Mouse (Mus musculus): ENCODE data around the gene Mrpl1.
A peak's percentile ranks its signal among the peaks of the same experiment; 100 is the strongest.

Gene Mrpl1

GRCm38 (mm10) chr5:96206897-96207296 lies 2.4 kb upstream of the Mrpl1 start:
- DNase-seq (ENCODE audit: low read depth in 2 of 2, low spot score in 2 of 2) = no peak

- DNase-seq (ENCODE audit: low read depth in 2 of 2, low spot score in 2 of 2) = no peak
Observed at GRCm38 (mm10) chr5:96207531-96207930, 1.8 kb upstream of the Mrpl1 start.

- DNase-seq (ENCODE audit: low read depth in 2 of 2, low spot score in 2 of 2) = peak in 1 of 2 experiments; percentile 21
Observed at GRCm38 (mm10) chr5:96208543-96208942, 750 bp upstream of the Mrpl1 start.

- peak; percentile 93 for DNase-seq (ENCODE audit: low read depth in 2 of 2, low spot score in 2 of 2)
Observed at GRCm38 (mm10) chr5:96209916-96210583, 757 bp downstream of the Mrpl1 start.

- no peak for DNase-seq (ENCODE audit: low read depth in 2 of 2, low spot score in 2 of 2)
Observed at GRCm38 (mm10) chr5:96218648-96219047, 9.4 kb downstream of the Mrpl1 start.

DNA sequence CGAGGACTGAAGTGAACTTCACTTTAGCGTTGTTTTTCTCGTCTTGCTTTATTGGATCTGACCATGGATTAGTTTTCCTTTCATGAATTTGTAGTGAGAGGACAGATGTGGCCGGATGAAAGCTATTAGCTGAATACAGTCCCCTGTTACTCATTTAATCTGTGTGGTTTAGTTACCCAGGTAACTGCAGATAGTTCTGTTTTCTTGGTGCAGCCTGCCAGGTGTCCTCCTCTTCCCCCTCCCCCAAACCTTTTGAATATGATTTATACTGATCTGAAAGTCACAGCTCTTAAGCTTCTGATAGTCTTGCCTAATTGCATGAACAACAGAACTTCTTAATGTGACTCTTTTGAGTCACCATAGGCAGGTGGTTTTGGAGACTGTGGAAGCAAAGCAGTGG lies 10.2 kb downstream of the Mrpl1 start:
- no peak for DNase-seq (ENCODE audit: low read depth in 2 of 2, low spot score in 2 of 2)

- no peak for DNase-seq (ENCODE audit: low read depth in 2 of 2, low spot score in 2 of 2)
Observed at GRCm38 (mm10) chr5:96221298-96221697, 12.0 kb downstream of the Mrpl1 start.

DNA sequence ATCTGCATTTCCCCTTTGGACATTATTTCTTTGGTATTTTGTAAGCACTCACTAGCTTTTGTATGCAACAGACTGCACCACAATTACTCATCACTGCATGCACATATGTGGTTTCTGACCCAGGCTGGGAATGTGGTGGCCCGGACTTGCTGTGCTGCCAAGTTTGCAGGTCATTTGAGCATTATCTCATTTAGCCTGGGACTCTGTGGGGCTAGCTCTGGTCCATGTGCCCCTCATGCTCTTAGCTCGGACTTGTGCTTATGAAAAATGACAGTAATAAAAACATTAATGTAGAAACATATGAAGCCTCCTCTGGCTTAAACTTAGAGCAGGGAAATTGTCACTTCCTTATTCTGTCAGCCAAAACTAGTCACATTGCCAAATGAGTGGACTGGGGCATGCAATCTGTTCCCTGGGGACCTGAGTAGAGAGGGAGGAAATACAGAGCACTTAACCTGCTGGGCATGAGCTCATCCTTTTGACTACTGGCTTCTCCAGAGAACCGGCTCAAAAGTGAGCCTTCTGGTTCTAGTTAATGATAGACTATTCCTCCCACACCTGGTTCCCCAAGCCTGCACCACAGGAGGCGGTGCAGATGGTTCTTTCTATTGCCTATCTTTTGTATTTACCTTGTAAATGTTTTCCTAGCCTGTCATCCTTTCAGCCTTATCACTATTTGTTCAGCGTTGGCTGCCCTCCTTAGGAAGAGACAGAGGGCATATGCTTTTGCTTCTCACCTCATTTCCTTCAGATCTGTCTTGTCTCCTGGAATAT lies 12.7 kb downstream of the Mrpl1 start:
- no peak for DNase-seq (ENCODE audit: low read depth in 2 of 2, low spot score in 2 of 2)

DNA sequence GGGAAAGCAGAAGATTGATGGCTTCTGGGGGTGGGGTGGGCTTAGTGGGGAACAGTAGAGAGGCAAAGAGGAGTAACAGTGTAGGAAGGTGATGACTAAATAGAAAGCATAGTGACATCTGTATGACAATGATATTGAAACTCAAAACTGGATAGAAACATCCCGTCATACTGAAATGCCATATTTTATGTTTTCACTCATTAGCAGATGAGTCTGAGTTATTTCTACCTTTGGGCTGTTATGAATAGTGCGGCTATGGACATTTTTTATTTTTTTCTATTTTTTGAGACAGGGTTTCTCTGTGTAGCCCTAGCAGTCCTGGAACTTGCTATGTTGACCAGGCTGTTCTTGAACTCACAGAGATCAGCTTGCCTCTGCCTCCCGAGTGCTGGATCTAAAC lies 13.7 kb downstream of the Mrpl1 start:
- no peak for DNase-seq (ENCODE audit: low read depth in 2 of 2, low spot score in 2 of 2)

- DNase-seq (ENCODE audit: low read depth in 2 of 2, low spot score in 2 of 2) = no peak
Observed at GRCm38 (mm10) chr5:96226490-96226889, 17.2 kb downstream of the Mrpl1 start.

DNA sequence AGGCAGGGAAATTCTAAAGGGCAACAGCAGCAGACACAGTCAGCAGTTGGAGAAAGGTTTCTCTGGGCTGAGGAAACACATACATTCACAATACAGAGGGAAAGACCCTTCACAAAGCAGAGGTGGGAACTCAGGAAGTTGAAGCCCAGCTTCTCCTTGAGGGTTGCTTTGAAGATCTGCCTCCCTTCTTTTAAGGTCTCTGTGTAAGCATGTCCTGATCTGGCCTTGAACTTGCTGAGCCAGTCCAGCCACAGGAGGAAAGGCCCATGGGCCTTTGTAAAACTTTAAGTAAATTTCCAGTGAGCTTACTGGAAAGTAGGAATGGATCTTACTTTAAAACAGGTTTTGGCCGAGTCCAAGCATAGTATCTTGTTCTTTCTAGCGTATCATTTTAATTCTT lies 19.7 kb downstream of the Mrpl1 start:
- no peak for DNase-seq (ENCODE audit: low read depth in 2 of 2, low spot score in 2 of 2)

GRCm38 (mm10) chr5:96238797-96239196 lies 29.5 kb downstream of the Mrpl1 start:
- no peak for DNase-seq (ENCODE audit: low read depth in 2 of 2, low spot score in 2 of 2)

DNA sequence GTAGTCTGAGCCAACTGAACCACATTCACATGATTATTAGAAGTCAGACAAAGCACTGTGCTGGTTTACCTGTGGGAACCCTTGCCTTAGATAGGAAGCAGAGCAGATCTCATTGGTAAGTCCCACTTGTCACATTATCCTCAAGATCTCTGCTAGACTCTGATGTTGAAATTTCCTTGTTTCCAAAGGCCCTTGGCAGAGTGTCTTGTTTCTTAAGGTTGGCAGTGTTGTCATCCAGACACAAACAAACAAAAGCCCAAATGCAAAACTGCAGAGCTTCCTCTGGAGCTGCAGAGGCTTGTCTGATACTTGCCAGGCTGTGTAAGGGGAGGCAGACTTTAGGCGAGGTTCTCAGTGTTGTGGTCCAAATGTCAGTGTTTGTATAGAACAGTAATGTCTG lies 31.6 kb downstream of the Mrpl1 start:
- DNase-seq (ENCODE audit: low read depth in 2 of 2, low spot score in 2 of 2) = no peak

DNA sequence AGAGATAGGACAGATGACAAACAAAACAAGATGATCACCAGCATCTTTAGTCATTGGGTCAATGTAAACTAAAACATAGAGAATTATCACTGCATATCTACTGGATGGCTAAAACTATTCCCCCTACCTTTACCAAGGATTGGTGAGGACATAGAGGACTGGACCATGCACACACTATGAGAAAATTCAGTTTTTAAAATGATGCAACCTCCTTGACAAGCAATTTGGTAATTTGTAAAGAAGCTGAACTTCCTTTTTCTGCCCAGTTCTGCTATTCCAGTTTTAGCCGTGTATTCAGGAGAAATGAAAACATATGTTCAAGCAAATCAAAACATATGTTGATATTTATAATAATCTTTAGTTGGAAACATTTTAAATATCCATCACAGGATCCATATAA lies 35.2 kb downstream of the Mrpl1 start:
- DNase-seq (ENCODE audit: low read depth in 2 of 2, low spot score in 2 of 2) = no peak

- DNase-seq (ENCODE audit: low read depth in 2 of 2, low spot score in 2 of 2) = no peak
Observed at GRCm38 (mm10) chr5:96253995-96254394, 44.7 kb downstream of the Mrpl1 start.

- DNase-seq (ENCODE audit: low read depth in 2 of 2, low spot score in 2 of 2) = no peak
Observed at GRCm38 (mm10) chr5:96255166-96255565, 45.9 kb downstream of the Mrpl1 start.

DNA sequence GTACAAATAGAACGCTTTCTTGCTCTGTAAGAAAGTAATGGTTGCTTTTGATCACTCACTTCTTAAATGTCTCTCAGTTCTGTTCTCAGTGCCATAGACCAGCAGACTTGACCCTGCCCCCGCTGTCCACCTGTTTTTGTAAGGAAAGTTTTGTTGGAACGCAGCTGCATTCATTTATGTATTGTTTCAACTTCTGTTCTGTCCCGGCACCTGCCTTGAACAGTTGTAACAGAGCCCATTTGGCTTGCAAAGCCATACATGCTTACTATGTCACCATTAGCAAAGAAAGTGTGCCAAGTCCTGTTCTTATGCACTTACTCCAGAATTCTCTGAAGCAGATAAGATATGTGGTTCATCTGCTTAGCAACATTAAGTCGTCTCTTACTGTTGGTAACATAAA lies 48.9 kb downstream of the Mrpl1 start:
- no peak for DNase-seq (ENCODE audit: low read depth in 2 of 2, low spot score in 2 of 2)

DNA sequence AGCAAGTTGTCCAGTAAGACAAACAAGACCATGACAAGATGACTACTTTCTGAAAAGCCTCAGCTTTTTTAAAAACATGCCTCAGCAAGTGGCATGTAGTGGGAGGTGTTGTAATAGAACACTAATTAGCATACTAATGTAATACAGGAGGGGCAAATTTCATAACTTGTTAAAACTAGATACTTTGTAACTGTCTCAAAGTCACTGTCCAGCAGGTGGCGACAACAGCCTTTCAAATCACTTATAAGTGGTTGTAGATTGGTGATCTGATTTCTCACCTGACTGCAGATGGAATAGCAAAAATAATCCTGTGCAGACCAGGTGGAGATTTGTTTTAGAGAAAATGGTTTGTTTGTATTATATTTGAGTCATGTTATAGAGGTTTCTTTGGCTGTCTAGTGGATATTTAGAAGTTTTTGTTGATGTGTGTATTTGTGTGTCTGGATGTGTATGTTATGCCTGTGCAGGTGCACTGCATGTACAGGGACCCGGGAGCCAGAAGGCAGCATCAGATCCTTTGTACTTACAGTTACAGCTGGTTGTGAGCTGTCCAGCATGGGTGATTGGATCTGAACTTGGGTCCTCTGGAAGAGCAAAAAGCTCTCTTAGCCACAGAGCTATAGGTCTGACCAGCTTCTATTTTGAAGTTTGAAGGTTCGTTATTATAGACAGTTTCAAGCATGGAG lies 57.9 kb downstream of the Mrpl1 start:
- DNase-seq (ENCODE audit: low read depth in 2 of 2, low spot score in 2 of 2) = peak in 1 of 2 experiments; percentile 19

DNA sequence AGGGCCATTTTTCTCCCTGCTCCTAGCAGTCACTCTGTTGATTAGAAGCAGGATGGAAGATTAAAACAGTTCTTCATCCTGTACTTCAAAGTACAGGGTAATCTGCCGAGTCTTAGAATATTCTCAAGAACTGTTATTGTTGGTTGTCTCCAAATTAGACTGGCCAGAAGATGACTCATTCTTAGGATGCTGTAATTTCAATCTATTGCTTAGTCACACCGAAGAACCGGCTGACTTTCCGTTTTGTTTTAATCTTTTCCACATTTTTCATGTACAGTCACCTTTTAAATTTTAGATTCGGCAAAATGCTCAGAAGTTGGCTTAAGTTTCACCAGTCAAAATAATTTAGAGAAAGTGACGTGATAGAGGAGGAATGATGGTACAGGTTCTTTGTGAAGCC lies 61.8 kb downstream of the Mrpl1 start:
- DNase-seq (ENCODE audit: low read depth in 2 of 2, low spot score in 2 of 2) = no peak

DNA sequence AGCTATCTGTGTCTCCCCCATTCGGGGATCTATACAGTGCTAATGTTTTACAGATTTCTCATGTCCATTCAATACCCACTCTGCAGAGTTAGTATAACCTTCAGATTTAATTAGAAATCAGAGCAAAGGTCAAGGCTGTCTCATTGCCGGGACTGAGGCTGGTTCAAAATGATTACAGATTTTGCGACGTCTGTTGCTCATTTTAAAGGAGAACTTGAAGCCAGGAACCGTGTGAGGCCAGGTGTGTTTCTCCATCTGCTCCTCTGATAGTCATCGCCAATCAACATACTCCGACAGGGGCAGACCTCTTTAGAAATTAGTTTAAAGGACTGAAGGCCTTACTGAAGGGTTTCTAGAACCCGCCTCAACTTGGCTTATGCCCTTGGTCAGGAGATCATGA lies 96.5 kb downstream of the Mrpl1 start:
- no peak for DNase-seq (ENCODE audit: low read depth in 2 of 2, low spot score in 2 of 2)

DNA sequence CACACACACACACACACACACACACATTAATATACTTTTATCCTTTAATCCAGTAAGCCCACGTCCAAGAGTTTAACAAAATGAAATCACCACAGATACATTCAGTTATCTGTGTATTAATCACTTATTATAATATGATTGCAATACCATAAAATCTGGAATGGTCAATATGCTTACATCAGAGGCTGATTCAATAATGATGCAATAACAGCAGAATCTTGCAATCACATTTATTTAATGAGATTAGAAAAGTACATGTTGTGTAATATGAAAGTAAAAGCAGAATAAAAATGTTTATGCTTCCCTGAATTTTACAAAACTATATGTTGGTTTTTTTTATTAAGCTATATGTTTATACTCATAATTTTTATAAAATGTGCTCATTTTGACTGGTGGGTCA lies 97.0 kb downstream of the Mrpl1 start:
- DNase-seq (ENCODE audit: low read depth in 2 of 2, low spot score in 2 of 2) = no peak

DNA sequence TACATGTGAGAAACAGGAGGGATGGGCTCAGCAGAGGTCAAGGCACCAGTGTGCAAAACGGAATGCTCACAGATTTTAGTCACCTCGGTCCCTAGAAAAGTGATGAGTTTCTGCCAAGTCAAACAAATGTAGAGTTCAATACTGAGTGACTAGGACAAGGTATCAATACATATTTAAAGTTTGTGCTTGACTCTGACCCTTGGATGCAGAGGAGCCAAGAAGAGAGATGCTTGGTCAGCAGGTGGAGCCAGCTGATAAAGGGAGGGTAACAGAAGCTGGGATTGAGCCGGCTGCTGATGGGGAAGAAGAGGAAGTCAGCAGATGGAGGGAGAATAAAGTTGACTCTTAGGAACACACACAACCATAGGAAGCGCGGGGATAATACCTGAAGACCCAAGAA lies 97.5 kb downstream of the Mrpl1 start:
- no peak for DNase-seq (ENCODE audit: low read depth in 2 of 2, low spot score in 2 of 2)
